Mouse (Mus musculus): Measurements from ENCODE around the gene Nrbp1.
A peak's percentile ranks its signal among the peaks of the same experiment; 100 is the strongest.

The Nrbp1 gene

GRCm38 (mm10) chr5:31240637-31241521 lies at the start of gene Nrbp1, which contains the start of gene Gm9970:
Nrbp1 (plus strand) TSS chr5:31240864.
Gm9970 (minus strand) TSS chr5:31241232.
- peak; percentile 76 for DNase-seq (ENCODE audit: low spot score)

GRCm38 (mm10) chr5:31192045-31192938 lies 48.4 kb upstream of the Nrbp1 start:
- peak; percentile 39 for DNase-seq (ENCODE audit: low spot score)

- DNase-seq (ENCODE audit: low spot score), result peak; percentile 98
Measured at GRCm38 (mm10) chr5:31192939-31193630, 47.6 kb upstream of the Nrbp1 start, which contains the start of the genes Snx17 and Eif2b4. Snx17 (plus strand) TSS chr5:31193227. Eif2b4 (minus strand) TSS chr5:31193430.

GRCm38 (mm10) chr5:31193631-31194281 lies 46.9 kb upstream of the Nrbp1 start:
- DNase-seq (ENCODE audit: low spot score), result no peak

DNA sequence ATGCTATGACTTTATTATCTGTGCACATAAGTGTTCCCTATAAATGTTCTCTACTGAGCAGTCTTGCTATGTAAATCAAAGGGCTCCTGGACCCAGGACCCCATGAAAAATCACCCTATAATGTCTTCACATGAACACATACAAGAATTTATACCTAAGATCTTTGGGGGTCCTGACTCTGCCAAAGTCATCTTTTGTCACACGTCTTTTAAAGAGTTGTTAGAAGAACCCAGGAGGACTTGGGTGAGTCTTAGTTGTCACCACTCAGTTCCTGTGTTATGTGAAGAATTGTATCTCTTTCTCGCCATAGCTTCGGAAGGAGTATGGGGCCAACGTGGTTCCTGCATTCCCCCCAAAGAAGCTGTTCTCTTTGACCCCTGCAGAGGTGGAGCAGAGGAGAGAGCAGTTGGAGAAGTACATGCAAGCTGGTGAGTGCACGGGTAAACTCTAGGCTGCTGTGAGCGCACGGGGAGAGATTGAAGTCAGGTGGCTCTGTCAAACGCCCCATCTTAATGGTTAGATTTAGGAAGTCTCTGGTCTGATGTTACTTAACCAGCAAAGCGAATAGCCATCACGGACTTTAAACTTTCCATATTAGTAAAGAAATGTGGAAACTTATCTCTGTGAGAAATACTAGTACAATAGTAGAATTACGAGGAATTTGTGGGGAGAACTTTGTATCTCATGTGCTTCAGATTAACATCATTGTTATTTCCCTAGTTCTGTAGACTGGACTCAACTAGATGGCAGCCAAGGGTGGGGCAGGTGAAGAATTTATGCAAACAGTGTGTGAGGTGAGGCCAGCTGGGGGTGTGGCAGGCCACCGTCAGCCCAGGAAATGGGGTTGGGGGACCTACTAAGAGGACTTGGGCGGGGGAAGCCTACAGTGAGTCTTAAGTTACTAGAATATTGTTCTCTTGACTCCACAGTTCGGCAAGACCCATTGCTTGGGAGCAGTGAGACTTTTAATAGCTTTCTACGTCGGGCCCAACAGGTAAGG lies 45.9 kb upstream of the Nrbp1 start:
- DNase-seq (ENCODE audit: low spot score), result no peak

GRCm38 (mm10) chr5:31195671-31196070 lies 45.0 kb upstream of the Nrbp1 start:
- DNase-seq (ENCODE audit: low spot score), result no peak

GRCm38 (mm10) chr5:31196207-31196606 lies 44.5 kb upstream of the Nrbp1 start:
- no peak for DNase-seq (ENCODE audit: low spot score)

- DNase-seq (ENCODE audit: low spot score), result no peak
Measured at GRCm38 (mm10) chr5:31197072-31197471, 43.6 kb upstream of the Nrbp1 start.

DNA sequence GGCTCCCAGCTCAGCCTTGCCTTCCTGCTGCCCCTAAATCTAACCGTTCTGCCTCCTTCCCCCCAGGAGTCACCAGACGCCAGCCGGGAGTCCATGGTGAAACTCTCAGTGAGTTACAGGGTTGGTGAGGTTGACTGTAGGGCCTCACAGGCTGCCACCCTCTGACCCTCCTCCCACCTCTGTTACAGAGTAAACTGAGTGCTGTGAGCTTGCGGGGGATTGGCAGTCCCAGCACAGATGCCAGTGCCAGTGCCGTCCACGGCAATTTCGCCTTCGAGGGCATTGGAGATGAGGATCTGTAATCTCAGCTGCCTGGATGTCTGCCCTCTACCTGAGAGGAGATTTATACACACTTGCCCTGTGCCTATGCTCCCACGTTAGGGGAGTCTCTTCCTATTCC lies 42.5 kb upstream of the Nrbp1 start:
- DNase-seq (ENCODE audit: low spot score), result no peak

GRCm38 (mm10) chr5:31198616-31199320 lies 41.9 kb upstream of the Nrbp1 start:
- no peak for DNase-seq (ENCODE audit: low spot score)

GRCm38 (mm10) chr5:31199321-31199892 lies 41.3 kb upstream of the Nrbp1 start:
- DNase-seq (ENCODE audit: low spot score), result no peak

GRCm38 (mm10) chr5:31199893-31200292 lies 40.8 kb upstream of the Nrbp1 start:
- DNase-seq (ENCODE audit: low spot score), result no peak

DNA sequence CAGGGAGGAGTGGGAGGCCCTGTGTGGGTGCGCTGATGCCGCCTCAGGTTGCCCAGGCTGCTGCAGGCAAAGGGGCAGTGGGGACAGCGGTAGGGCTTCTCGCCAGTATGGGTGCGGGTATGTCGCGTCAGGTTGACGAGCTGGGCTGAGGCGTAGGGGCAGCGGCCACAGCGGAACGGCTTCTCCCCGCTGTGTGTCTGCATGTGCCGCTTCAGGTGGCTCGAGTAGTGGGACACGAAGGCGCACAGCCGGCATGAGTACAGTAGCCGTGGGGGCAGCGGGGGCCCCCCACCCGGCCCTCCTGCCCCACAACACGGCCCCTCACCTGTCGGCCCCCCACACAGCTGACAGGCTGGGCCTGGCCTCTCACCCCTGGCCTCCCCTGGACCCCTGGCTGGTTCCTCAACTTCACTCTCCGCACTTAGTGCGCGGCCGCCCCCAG lies 40.3 kb upstream of the Nrbp1 start:
- no peak for DNase-seq (ENCODE audit: low spot score)

DNA sequence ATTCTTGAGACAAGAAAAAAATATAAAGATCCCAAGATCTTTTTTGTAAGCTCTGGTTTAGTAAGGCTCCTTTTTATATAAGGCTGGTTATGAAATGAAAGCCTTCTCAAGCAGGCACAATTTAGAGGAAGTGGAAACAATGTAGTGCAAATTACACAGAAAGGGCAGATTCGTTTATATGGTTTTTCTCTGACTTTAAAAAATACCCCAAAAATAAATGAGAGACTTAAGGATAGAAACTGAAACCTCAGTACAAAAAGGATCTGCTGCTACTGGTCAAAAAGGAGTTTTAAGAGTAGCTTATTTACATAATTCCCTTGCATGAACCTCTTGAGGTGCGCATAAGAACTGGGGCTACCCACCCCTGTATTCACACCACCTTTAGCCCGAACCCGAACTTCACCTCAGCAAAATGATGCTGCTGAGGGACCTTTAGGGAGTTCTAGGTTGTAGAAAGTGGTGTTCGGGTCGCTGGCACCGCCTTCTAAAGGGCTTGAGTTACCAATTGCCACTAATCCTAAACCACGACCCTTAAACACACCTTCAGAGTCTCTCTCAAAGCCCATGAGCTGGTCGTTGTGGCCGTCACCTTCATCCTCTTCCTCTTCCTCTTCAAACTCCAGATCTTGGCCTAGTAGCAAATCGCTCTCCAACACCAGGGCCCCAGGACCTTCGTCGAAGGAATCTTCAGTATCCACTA lies 39.5 kb upstream of the Nrbp1 start:
- no peak for DNase-seq (ENCODE audit: low spot score)

- DNase-seq (ENCODE audit: low spot score), result peak; percentile 81
Measured at GRCm38 (mm10) chr5:31201742-31202590, 38.7 kb upstream of the Nrbp1 start, which contains the start of gene Zfp513. Zfp513 (minus strand) TSS chr5:31202303.

DNA sequence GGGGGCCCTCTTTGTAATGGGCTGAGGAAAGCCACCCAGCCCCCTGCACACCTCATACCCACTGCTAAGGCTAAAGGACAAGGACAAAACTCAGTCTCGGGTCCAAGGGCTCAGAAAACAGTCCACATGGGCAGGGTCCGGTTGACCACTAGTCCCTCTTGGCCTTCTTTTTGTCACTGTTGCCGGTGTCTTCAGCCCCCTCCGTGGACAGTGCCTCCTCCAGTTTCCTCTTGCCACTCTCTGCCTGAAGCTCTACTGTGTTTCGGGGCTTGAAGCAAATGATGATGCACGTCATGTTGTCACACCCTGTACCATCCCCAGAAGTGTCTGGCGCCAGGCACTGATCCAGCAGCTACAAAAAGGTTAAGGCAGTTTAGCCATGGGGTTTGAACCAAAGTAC lies 37.7 kb upstream of the Nrbp1 start:
- no peak for DNase-seq (ENCODE audit: low spot score)

DNA sequence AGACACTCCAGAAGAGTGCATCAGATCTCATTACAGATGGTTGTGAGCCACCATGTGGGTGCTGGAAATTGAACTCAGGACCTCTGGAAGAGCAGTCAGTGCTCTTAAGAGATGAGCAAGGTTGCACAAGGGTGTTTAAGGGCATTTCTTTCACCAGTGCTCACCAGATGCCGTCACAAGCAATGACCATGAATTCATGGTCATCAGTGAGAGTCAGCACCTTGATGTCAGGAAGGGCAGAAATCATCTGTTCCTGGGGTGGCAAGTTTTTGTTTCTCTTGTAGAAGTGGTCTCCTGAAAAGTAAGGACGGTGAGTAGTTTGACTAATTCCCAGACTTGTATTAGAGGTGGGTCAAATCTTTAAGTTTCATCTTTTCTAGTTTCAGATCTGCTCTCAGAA lies 36.8 kb upstream of the Nrbp1 start:
- DNase-seq (ENCODE audit: low spot score), result no peak

Data from urinary bladder, postnatal 10 days (tissue).